Mouse (Mus musculus) heart, postnatal 4 days (tissue): Measurements from ENCODE around the gene Fgf5. TPM values are rescaled to one million over a fixed set of nuclear protein-coding genes. Genes with fewer than 3 reads are reported as not detected.

ENCODE experiments used
- DNase-seq: peaks from one replicate; pipeline ENCODE4 v3.0.0; 2021
- total RNA-seq, 2 experiments: library from RNA; stranded (reverse); gene quantifications; 2 replicates each; pipeline ENCODE4 v1.2.3; 2021

Gene Fgf5
- under 1 TPM; 0.36 to 0.38 TPM for total RNA-seq

DNA sequence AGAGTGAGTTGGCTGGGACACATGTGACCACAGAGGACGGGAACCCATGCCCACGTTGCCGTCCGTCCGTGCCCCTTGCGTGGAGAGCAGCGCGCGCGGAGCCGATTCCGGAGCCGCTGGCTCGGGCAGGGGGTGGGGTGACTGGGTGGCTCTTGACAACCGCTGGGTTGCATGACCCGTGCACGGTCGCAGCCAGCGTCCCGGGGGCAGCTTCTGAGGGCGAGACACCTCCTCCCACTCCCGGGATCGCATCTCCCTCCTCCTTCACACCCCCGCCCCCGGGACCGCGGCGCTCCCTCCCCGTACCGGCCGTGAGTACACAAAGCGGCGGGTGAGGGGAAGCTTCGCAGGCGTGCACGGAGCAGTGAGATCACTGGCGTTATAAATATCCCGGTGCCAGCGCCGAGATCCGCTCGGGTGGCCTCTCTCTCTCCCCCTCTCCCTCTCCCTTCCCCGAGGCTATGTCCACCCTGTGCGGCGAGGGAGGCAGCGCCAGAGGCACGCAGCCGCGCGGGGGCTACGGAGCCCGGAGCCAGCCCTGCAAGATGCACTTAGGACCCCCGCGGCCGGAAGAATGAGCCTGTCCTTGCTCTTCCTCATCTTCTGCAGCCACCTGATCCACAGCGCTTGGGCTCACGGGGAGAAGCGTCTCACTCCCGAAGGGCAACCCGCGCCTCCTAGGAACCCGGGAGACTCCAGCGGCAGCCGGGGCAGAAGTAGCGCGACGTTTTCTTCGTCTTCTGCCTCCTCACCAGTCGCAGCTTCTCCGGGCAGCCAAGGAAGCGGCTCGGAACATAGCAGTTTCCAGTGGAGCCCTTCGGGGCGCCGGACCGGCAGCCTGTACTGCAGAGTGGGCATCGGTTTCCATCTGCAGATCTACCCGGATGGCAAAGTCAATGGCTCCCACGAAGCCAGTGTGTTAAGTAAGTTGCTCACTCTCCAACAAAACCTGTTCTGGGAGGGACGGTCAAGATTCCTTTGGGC lies at the start of gene Fgf5:
Gene Fgf5, plus strand, starts transcription at position 347 of the 984 bp plus-strand sequence.
- peak; percentile 53 for DNase-seq

DNA sequence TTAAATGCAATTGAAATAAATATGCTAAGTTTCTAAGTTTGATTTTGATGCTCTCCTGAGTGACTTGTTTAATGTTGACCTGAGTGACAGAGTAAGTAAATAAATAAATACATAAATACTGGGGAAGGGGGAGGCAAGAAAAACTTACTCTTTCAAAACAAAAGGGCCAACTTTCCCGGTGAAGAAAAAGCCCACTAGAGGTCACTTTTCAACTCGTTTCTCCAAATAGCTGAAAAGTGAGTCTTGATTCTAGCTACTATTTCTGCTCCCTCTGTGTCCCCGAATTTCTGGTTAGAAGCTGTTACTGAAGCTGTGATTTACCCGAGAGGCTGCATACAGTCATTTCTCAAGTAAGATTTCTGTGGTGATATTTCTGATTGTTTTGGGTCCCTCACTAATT lies 41.5 kb upstream of the Fgf5 start:
- DNase-seq: no peak

GRCm38 (mm10) chr5:98221956-98222355 lies 32.0 kb upstream of the Fgf5 start:
- no peak for DNase-seq

- no peak for DNase-seq
Observed at GRCm38 (mm10) chr5:98226710-98227109, 27.3 kb upstream of the Fgf5 start.

DNA sequence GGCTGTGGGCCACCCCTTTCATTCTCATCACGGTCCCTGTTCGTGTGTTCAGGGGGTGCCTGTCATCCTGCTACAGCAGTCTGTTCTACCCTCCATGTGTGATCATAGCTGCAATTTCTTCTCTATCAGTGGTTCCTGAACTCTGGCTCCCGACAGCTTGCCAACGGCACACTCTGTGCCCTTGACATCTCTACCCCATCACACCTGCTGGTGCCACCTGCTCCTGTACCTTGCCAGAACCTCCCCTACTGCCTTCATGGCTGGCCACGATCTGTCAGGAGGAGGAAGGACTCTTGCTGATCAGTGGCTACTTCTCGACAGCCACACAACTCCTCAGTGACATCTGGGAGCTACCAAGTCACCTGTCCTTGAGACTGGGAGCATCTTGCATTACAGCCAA lies 24.5 kb upstream of the Fgf5 start:
- no peak for DNase-seq

DNA sequence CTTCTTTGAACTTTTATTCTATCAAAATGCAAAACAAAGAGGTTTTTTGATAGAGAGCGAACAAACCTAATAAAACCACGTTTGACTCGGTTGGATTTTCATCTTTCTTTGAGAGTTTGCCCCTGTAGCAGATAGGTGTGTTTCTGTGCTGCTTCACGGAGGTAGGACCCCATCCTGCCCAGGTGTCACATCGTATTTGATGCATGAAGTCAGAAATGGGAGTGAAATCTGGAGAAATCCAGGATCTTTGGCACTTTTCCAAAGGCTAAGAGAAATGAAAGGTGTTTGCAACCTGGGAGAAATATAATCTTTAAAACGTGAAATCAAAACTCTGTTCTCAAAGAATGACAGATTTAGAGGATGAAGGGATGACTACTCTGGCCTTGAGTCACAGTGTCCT lies 15.5 kb upstream of the Fgf5 start:
- no peak for DNase-seq

DNA sequence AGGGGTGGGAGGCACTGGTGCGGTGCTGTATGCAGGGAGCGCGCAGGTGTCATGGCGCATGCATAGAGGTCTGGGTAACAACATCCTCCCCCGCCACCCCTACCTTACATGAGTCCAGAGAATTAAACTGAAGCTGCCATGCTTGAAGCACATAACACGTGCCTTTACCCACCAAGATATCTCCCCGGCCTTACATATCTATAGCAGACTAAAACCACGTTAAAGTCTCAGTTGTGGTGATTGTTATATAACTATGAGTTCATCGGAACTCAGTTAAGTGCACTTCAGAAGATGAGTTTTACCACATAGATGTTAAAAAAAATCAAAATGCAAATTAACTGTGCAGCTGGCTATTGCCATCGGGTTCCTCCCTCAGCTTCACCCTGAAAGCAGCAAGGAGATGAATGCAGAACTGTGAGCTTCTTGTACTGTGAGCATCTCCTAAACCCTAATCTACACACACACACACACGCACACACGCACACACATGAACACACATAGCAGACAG lies 12.6 kb upstream of the Fgf5 start:
- no peak for DNase-seq

DNA sequence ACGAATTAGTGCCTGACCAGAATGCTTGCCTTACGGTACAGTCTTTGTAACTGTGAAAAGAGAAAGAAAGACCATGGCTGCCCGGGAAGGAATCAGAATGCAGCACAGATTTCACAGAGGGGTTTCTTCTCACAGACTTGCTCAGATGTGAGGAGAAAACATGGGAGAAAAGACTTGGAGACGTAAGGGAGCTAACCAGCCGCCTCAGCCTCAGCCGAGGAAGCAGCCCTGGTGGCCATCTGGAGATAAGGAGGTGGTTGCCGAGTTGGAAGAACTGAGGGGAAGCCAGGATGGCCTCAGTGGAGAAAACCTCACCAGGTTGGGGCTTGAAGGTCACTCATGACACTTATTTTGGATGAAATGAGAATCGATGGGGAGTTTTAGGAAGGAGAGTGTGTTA lies 8.7 kb upstream of the Fgf5 start:
- no peak for DNase-seq

GRCm38 (mm10) chr5:98245976-98246375 lies 8.0 kb upstream of the Fgf5 start:
- no peak for DNase-seq

DNA sequence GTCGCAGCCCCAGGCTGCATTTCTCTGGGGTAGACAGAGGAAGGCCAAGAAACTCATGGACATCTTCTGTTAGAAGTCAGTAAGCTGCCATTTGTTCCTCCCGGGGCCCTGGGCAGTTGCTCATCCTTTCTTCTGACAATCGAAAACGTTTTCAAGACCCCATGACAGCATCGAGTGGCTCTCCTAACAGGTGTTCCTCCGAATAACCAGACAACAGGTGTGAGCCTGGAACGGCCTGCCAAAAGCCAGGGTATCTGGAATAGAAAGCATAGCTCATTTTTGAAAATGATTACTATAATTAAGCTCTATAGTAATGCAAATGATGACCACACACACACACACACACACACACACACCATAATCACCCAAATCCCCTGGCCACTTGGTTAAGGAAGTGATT lies 7.2 kb upstream of the Fgf5 start:
- no peak for DNase-seq

- DNase-seq: no peak
Observed at GRCm38 (mm10) chr5:98247516-98247915, 6.5 kb upstream of the Fgf5 start.

DNA sequence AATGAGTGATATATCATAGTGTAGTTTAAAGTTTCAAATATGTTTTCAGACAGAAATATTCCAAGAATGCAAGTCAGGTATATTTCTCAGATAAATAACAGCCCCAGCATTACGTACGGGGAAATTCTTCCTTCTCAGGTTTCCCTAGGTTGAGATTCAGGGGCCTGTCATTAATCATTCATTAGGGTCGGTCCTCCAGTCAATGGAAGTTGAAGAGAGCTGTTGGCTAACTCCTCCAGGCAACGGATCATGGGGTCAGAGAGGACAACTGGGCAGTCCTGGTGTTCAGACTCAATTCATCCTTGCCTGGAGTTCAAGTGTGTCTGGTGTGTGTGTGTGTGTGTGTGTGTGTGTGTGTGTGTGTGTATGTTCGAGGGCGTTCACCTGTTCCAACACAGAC lies 837 bp upstream of the Fgf5 start:
- DNase-seq: no peak

DNA sequence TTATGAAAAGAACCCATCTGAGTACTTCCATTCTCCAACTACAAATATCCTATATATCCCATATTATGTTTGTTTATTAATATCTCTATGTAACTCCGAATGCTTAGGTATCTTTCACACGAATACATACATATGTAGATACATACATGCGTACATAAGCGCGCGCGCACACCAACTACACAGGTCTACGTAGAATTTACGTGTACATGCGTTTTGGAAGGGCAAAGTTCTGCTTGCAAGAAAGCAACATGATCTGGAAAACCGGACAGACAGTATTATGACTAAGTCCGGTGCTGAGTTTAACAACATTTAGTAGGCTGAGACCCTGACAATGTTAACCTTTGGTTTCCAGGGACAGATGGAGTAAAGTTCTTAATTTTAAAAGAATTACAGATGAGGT lies 1.2 kb downstream of the Fgf5 start:
- DNase-seq: no peak

GRCm38 (mm10) chr5:98255760-98256490 lies 1.9 kb downstream of the Fgf5 start:
- no peak for DNase-seq

- DNase-seq: no peak
Observed at GRCm38 (mm10) chr5:98275318-98275818, 21.4 kb downstream of the Fgf5 start.

DNA sequence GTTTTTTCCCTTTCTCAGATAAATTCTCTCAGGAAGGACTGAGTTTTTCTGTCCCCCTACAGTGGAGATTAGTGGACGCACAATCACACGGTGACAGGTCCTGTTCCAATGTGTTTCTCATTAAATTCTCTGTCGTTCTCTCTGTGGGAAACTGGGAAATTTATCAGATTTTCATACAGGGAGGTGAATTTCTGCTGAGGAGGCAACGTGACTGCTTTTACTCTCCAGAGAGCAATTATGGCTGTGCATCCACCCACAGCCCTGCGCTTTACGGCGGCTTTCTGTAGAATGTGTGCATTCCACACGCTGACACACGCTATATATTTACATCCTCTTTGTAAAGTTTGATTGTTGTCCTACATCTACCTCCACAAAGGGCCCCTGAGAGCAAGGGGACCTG lies 28.0 kb downstream of the Fgf5 start:
- no peak for DNase-seq

DNA sequence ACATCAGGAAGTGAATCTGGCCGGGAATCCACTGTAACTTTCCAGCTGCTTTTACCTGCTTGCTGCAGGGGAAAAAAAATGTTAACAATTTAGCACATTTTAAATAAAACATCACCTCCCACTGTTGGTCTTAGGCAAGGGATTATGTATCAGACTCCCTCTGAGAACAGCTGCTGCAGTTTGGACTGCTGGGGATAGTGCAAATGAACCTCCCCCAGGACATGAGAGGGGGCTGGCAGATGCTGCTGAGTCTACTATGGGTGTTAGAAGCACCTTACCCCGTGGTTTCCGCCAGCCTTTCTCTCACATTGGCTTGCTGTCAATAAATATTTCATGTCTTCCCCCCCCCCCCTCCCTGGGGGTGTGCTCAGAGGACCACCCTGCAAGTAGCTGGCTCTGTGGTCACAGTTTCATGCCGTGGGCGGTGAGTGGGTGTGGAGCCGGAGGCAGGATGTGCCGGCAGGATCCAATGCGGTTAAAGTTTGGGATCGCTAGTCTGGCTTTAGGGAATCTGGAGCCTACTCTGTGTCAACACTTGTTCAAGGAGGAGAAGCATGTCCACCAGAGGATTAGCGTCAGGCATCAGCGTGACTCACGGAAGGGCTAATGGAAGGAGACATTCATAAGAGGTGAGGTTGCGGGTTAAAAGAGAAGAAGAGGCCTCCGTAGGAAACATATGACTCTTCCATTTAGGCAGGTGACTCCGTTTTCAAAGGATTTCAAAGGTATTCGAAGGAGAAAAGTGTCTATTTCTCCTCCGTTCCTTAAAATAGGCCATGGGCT lies 29.9 kb downstream of the Fgf5 start:
- DNase-seq: peak; percentile 21

DNA sequence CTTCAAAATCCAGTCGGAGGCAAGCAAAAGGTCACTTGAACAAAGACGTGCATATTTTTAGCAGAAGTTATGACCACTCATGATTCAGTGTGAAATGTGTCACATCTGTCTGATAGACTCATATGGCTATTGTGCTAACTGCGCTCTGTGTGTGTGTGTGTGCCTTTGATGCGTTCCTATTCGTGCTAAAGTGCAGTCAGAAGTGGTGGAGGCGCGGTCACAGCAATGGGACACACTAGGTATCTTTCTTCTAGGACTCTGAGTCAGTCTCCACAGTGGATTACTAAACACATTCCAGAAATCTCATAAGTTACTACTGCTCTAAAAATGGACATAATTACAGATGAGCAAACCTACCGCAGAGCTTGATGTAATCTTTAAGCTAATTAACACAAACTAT lies 36.7 kb downstream of the Fgf5 start:
- no peak for DNase-seq

- DNase-seq: no peak
Observed at GRCm38 (mm10) chr5:98292388-98293048, 38.5 kb downstream of the Fgf5 start.

GRCm38 (mm10) chr5:98293049-98293715 lies 39.2 kb downstream of the Fgf5 start:
- DNase-seq: no peak

DNA sequence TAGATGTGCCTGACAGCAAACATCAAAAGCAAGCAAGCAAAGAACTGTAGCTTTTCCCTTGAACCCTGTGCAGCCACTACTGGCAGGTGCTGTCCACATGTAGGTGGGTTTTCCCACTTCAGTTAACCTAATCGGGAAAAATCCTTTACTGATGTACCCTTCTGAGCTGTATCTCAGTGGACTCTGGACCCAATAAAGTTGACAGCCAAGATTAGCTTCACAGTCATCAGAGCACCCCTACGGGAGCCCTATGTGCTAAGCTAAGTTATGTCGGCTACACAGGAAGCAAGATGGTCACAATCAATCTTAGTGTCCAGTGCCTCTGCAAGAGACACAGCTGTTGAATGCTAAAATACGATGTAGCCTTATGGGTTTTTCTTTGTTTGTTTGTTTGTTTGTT lies 46.1 kb downstream of the Fgf5 start:
- DNase-seq: no peak
